Mouse (Mus musculus) lung, postnatal 0 days (tissue): ENCODE data around the gene Rfx1.

Experiments
- CTCF ChIP-seq: IDR thresholded peaks from 2 replicates; pipeline ENCODE4 v1.5.1; 2016; ENCODE audit warnings: antibody characterized with exemption, mild to moderate bottlenecking
- EP300 ChIP-seq: IDR thresholded peaks from 2 replicates; pipeline ENCODE4 v1.6.1; 2016; ENCODE audit warnings: antibody characterized with exemption, mild to moderate bottlenecking, control low read depth

- TF ChIP-seq CTCF (no peak), EP300 (no peak)
Measured at GRCm38 (mm10) chr8:84132225-84132624, 65.6 kb downstream of the Rfx1 start.
